Mouse (Mus musculus): ENCODE results near the gene Dnajb2. TPM values are rescaled to one million over a fixed set of nuclear protein-coding genes. Genes with fewer than 3 reads are reported as not detected.

The Dnajb2 gene
- total RNA-seq (2021): 10 to 100 TPM; 76.5 to 80.2 TPM
- long read RNA-seq, experiment 1, transcript Dnajb2-210 (9 exons, 3,066 nt): major isoform, 15 of 57 reads
- long read RNA-seq, experiment 1, transcript Dnajb2-202 (9 exons, 1,253 nt): minor isoform, 8 of 57 reads
- long read RNA-seq, experiment 1, partial matches to known transcripts: 12 of 57 reads
- long read RNA-seq, experiment 1, other reads (novel, unspliced or antisense): 17 of 57 reads
- long read RNA-seq, experiment 2, transcript Dnajb2-202 (9 exons, 1,253 nt): minor isoform, 5 of 47 reads
- long read RNA-seq, experiment 2, transcript Dnajb2-210 (9 exons, 3,066 nt): major isoform, 14 of 47 reads
- long read RNA-seq, experiment 2, partial matches to known transcripts: 14 of 47 reads
- long read RNA-seq, experiment 2, other reads (novel, unspliced or antisense): 9 of 47 reads

GRCm38 (mm10) chr1:75236117-75237050 lies at the start of gene Dnajb2:
Dnajb2 (plus strand) TSS chr1:75236406.
- intact Hi-C loops (cut with DNase I): no loop called here

GRCm38 (mm10) chr1:75187126-75187525 lies 49.1 kb upstream of the Dnajb2 start:
- intact Hi-C loops (cut with DNase I): no loop called here
- no peak for DNase-seq (ENCODE audit: low spot score in 2 of 2)

More at GRCm38 (mm10) chr1:75236117-75237050, at the start of gene Dnajb2:
- peak; percentile 77 to 82 for DNase-seq (ENCODE audit: low spot score in 2 of 2)

GRCm38 (mm10) chr1:75187914-75188483 lies 48.2 kb upstream of the Dnajb2 start:
- DNase-seq (ENCODE audit: low spot score in 2 of 2): no peak
- intact Hi-C loops (cut with DNase I): no loop called here

- intact Hi-C loops (cut with DNase I): no loop called here
- no peak for DNase-seq (ENCODE audit: low spot score in 2 of 2)
Measured at GRCm38 (mm10) chr1:75190577-75190976, 45.6 kb upstream of the Dnajb2 start.

- intact Hi-C loops (cut with DNase I): no loop called here
- no peak for DNase-seq (ENCODE audit: low spot score in 2 of 2)
Measured at GRCm38 (mm10) chr1:75191258-75191621, 45.0 kb upstream of the Dnajb2 start.

- intact Hi-C loops (cut with DNase I): no loop called here
- DNase-seq (ENCODE audit: low spot score in 2 of 2): peak; percentile 95 to 99
Measured at GRCm38 (mm10) chr1:75191622-75192402, 44.4 kb upstream of the Dnajb2 start, which contains the start of the genes Ankzf1 and Atg9a. Ankzf1 (plus strand) TSS chr1:75192151. Atg9a (minus strand) TSS chr1:75192196.

GRCm38 (mm10) chr1:75192452-75192851 lies 43.8 kb upstream of the Dnajb2 start:
- peak in 1 of 2 experiments; percentile 49 for DNase-seq (ENCODE audit: low spot score in 2 of 2)
- intact Hi-C loops (cut with DNase I): no loop called here

GRCm38 (mm10) chr1:75201236-75201635 lies 35.0 kb upstream of the Dnajb2 start:
- no peak for DNase-seq (ENCODE audit: low spot score in 2 of 2)
- intact Hi-C loops (cut with DNase I): no loop called here

GRCm38 (mm10) chr1:75208967-75209678 lies 27.1 kb upstream of the Dnajb2 start:
- DNase-seq (ENCODE audit: low spot score in 2 of 2): no peak
- intact Hi-C loops (cut with DNase I): no loop called here

- DNase-seq (ENCODE audit: low spot score in 2 of 2): peak; percentile 96 to 97
- intact Hi-C loops (cut with DNase I): no loop called here
Measured at GRCm38 (mm10) chr1:75210136-75211087, 25.8 kb upstream of the Dnajb2 start, which contains the start of the genes Glb1l and Stk16. Glb1l (minus strand) TSS chr1:75210813. Stk16 (plus strand) TSS chr1:75210838.

GRCm38 (mm10) chr1:75211141-75211708 lies 25.0 kb upstream of the Dnajb2 start:
- intact Hi-C loops (cut with DNase I): no loop called here
- DNase-seq (ENCODE audit: low spot score in 2 of 2): no peak

GRCm38 (mm10) chr1:75212542-75212941 lies 23.7 kb upstream of the Dnajb2 start:
- no peak for DNase-seq (ENCODE audit: low spot score in 2 of 2)
- intact Hi-C loops (cut with DNase I): no loop called here

- DNase-seq (ENCODE audit: low spot score in 2 of 2): no peak
- intact Hi-C loops (cut with DNase I): no loop called here
Measured at GRCm38 (mm10) chr1:75213096-75213495, 23.1 kb upstream of the Dnajb2 start.

- no peak for DNase-seq (ENCODE audit: low spot score in 2 of 2)
- intact Hi-C loops (cut with DNase I): no loop called here
Measured at GRCm38 (mm10) chr1:75214442-75214841, 21.8 kb upstream of the Dnajb2 start.

GRCm38 (mm10) chr1:75214886-75215285 lies 21.3 kb upstream of the Dnajb2 start:
- intact Hi-C loops (cut with DNase I): loop anchor here (5.0 kb wide), 1 partner anchor 37 kb away; no protein-coding TSS in a partner anchor

GRCm38 (mm10) chr1:75215785-75216184 lies 20.4 kb upstream of the Dnajb2 start:
- no peak for DNase-seq (ENCODE audit: low spot score in 2 of 2)
- intact Hi-C loops (cut with DNase I): loop anchor here (5.0 kb wide), 1 partner anchor 37 kb away; no protein-coding TSS in a partner anchor

More at GRCm38 (mm10) chr1:75214886-75215285, 21.3 kb upstream of the Dnajb2 start:
- DNase-seq (ENCODE audit: low spot score in 2 of 2): peak; percentile 61 to 79

Data from left cerebral cortex, postnatal 14 days (tissue).